Mouse (Mus musculus) liver, embryonic 14.5 days (tissue): ENCODE data around the gene Ccin.

Experiments
- CTCF ChIP-seq: IDR thresholded peaks from 2 replicates; pipeline ENCODE4 v1.5.1; 2016; ENCODE audit warnings: antibody characterized with exemption, low read depth, control low read depth
- EP300 ChIP-seq: IDR thresholded peaks from 2 replicates; pipeline ENCODE4 v1.6.1; 2016; ENCODE audit warnings: antibody characterized with exemption, low read depth

- no peak for TF ChIP-seq CTCF
- no peak for TF ChIP-seq EP300
These were observed 35.7 kb upstream of the Ccin start for GRCm38 (mm10) chr4:43947571-43947970.
